Mouse (Mus musculus): Measurements from ENCODE around the gene Pak4.

DNA sequence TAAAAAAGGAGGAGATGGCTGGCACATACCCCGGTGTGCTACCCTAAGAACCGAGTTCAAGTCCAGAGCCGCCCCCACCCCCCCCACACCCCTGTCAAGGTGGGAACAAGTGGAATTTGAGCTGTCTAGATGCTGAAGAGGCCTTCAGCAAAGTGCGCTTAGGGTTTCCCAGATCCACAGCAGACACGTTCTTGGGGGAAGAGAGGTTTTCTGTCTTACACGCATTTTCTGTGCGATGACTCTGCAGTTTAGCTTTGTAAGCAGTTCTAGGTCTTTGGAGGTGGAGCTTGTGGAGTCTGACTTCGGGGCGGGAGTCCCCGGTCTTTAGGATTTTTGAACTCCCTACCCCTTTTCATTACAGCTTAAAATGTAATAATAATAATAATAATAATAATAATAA, 33.1 kb upstream of the Pak4 start, which contains the start of gene Acp7:
- TF ChIP-seq CTCF (IDR thresholded peaks at IDR 0.05; ENCODE audit: low read depth): no peak
- TF ChIP-seq EP300 (IDR thresholded peaks at IDR 0.05; ENCODE audit: low read depth): no peak

All from liver, postnatal 0 days (tissue).